Mouse (Mus musculus) embryonic fibroblast, embryonic 13.5 days (primary cell): ENCODE measurements at regions not wholly inside any gene's neighbourhood (a gene's known extent, or its start where the extent isn't known, plus 50 kb on each side); places are given as distances from the start of the nearest gene placed in this dataset.
"Not testable (repeated sequence)": the region's sequence is repeated elsewhere in the genome, so short reads cannot be mapped to it uniquely, and the experiment has no call there.

Experiments
- CTCF ChIP-seq: IDR thresholded peaks from 2 replicates; pipeline ENCODE4 v1.5.1; 2011; ENCODE audit warnings: mild to moderate bottlenecking, control low read depth, low read length, moderate library complexity, borderline replicate concordance; ENCODE audit not compliant: insufficient read depth
- POLR2A ChIP-seq: IDR thresholded peaks from 2 replicates; pipeline ENCODE4 v1.6.1; 2011; ENCODE audit warnings: low read depth, mild to moderate bottlenecking, control low read depth, low read length, moderate library complexity

DNA sequence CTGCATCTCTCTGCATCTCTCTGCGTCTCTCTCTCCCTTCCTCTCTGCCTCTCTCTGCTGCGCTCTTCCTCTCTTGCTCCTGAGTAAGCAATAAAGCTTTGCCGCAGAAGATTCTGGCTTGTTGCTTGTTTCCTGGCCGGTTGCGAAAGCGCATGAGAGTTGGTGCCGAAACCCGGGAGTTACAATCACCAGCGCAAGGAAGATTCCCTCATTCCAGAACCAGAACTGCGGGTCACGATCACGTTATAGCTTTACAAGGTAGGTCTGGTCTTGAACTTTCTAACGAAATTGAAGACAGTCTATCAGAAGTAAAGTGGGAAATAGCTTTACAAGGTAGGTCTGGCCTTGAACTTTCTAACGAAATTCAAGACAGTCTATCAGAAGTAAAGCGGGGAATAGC lies 217.9 kb upstream of the Ptprz1 start:
- TF ChIP-seq POLR2A, CTCF: not testable (repeated sequence)
